Mouse (Mus musculus) neural tube, embryonic 13.5 days (tissue): ENCODE measurements around the gene Tcf12. TPM values are rescaled to one million over a fixed set of nuclear protein-coding genes. Genes with fewer than 3 reads are reported as not detected.

Experiments used
- ATAC-seq: fragments of 200-750 bp; cut with Nextera tagmentation; 2 replicates; pipeline ENCODE4 v1.8.0; 2017; ENCODE audit warnings: low read depth, mild to moderate bottlenecking, moderate TSS enrichment, moderate library complexity
- H3K27ac ChIP-seq: fragments of 300-500 bp; sonication (generic); replicated peaks from 2 replicates; pipeline ENCODE4 v1.5.1; 2015; ENCODE audit warnings: moderate library complexity, mild to moderate bottlenecking, inconsistent platforms
- H3K27me3 ChIP-seq: fragments of 300-500 bp; sonication (generic); 2 replicates; pipeline ENCODE4 v1.6.1; 2015; ENCODE audit warnings: mild to moderate bottlenecking, inconsistent platforms
- H3K36me3 ChIP-seq: fragments of 300-500 bp; sonication (generic); 2 replicates; pipeline ENCODE4 v1.6.1; 2015; ENCODE audit warnings: mild to moderate bottlenecking, inconsistent platforms
- H3K4me1 ChIP-seq: fragments of 300-500 bp; sonication (generic); replicated peaks from 2 replicates; pipeline ENCODE4 v1.6.1; 2015; ENCODE audit warnings: inconsistent platforms
- H3K4me2 ChIP-seq: fragments of 300-500 bp; sonication (generic); 2 replicates; pipeline ENCODE4 v1.6.1; 2015; ENCODE audit warnings: inconsistent platforms, mild to moderate bottlenecking, moderate library complexity
- H3K4me3 ChIP-seq: fragments of 300-500 bp; sonication (generic); 2 replicates; pipeline ENCODE4 v1.5.1; 2015; ENCODE audit warnings: mild to moderate bottlenecking, inconsistent platforms
- H3K9ac ChIP-seq: fragments of 300-500 bp; sonication (generic); 2 replicates; pipeline ENCODE4 v1.6.1; 2015; ENCODE audit warnings: moderate library complexity, mild to moderate bottlenecking, inconsistent platforms
- H3K9me3 ChIP-seq: fragments of 300-500 bp; sonication (generic); 2 replicates; pipeline ENCODE4 v1.6.1; 2016; ENCODE audit warnings: inconsistent platforms
- WGBS: fragments of 180-500 bp; shearing (Covaris S2); methylation state at CpG from one replicate; pipeline ENCODE4 v1.1.7; 2015; 5-methylcytosine and 5-hydroxymethylcytosine counted together
- polyA plus RNA-seq: library from polyadenylated mRNA; unstranded; fragments of >200 nt; fragmentation: Nextera tagmentation; extraction: Ambion mirVana; gene quantifications from 2 replicates; pipeline ENCODE4 v1.2.1, GENCODE M21; 2015

Tcf12 gene
- polyA plus RNA-seq, 1 experiment from 2014 or later = 120 TPM

DNA sequence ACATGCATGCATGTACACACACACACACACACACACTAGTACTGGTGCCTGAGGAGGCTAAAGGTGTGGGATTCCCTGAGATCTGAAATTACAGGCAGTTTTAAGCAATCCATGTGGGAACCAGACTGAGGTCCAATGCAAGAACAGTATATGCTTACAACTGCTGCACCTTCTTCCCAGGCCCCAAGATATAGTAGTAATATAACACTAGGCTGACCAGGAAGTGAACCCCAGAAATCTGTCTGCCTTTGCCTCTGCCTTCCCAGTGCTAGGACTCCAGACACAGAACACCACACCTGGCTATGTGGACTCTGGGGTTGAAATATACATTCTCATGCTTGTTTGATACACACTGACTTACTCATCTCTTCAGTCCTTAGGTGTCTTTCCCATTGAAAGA is 6.8 kb upstream of the Tcf12 start:
- no peak overlapping the region for H3K9ac ChIP-seq
- no peak overlapping the region for H3K4me3 ChIP-seq
- no peak overlapping the region for H3K4me2 ChIP-seq
- H3K36me3 ChIP-seq = no peaks in the 10 kb centered on the region
- H3K27me3 ChIP-seq = no peaks in the 10 kb centered on the region
- no peak for ATAC-seq
- H3K27ac ChIP-seq = no peak overlapping the region
- H3K9me3 ChIP-seq = no peaks in the 10 kb centered on the region
- H3K4me1 ChIP-seq = no peaks in the 10 kb centered on the region; the same call in 1 of the 2 replicates

GRCm38 (mm10) chr9:72111004-72111621 is 558 bp downstream of the Tcf12 start:
- H3K4me1 ChIP-seq = peaks cover 31% of the 10 kb centered on the region
- H3K27ac ChIP-seq = peak overlapping the region; percentile 98
- H3K9ac ChIP-seq = peak overlapping the region; percentile 99
- no peaks in the 10 kb centered on the region for H3K9me3 ChIP-seq
- H3K27me3 ChIP-seq = no peaks in the 10 kb centered on the region
- peak overlapping the region; percentile 89 for H3K4me3 ChIP-seq
- peak overlapping the region; percentile 79 for H3K4me2 ChIP-seq
- H3K36me3 ChIP-seq = no peaks in the 10 kb centered on the region
- ATAC-seq = peak; percentile 85
- WGBS = under 1% methylated on average over 78 of the region's 90 CpGs

DNA sequence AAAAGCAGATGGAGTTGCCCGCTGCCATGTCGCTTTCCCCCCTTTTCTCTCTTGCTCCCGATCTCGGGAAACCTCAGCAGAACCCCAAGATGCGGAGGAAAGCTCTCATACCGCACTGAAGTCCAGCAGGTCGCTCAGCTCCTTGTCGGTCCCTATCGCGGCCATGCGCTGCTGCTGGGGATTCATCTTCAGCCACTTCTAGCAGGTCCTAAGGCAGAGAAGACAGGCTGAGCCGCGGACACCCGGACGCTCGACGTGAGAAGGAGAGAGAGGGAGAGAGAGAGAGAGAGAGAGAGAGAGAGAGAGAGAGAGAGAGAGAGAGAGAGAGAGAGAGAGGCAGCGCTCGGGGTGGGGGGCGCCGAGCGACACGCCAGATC is 1.1 kb downstream of the Tcf12 start:
- peak; percentile 34 for ATAC-seq
- Histone ChIP-seq H3K4me1 (peaks cover 31% of the 10 kb centered on the region), H3K9ac (peak overlapping the region; percentile 99), H3K27me3 (no peaks in the 10 kb centered on the region), H3K4me3 (peak overlapping the region; percentile 89), H3K27ac (peak overlapping the region; percentile 98), H3K36me3 (no peaks in the 10 kb centered on the region), H3K4me2 (peak overlapping the region; percentile 79), H3K9me3 (no peaks in the 10 kb centered on the region)
- 1% methylated on average over 22 of the region's 23 CpGs for WGBS

- no peak overlapping the region for H3K9ac ChIP-seq
- H3K27ac ChIP-seq = no peak overlapping the region
- no peak for ATAC-seq
- 89% methylated on average over 1 of the region's 1 CpGs for WGBS
- H3K36me3 ChIP-seq = peaks cover 3% of the 10 kb centered on the region; the same call in 1 of the 2 replicates
- no peak overlapping the region for H3K4me2 ChIP-seq
- H3K4me3 ChIP-seq = no peak overlapping the region
- no peaks in the 10 kb centered on the region for H3K9me3 ChIP-seq
- H3K27me3 ChIP-seq = no peaks in the 10 kb centered on the region
- H3K4me1 ChIP-seq = peaks cover 18% of the 10 kb centered on the region
These were observed 8.2 kb downstream of the Tcf12 start for GRCm38 (mm10) chr9:72103471-72103870.

DNA sequence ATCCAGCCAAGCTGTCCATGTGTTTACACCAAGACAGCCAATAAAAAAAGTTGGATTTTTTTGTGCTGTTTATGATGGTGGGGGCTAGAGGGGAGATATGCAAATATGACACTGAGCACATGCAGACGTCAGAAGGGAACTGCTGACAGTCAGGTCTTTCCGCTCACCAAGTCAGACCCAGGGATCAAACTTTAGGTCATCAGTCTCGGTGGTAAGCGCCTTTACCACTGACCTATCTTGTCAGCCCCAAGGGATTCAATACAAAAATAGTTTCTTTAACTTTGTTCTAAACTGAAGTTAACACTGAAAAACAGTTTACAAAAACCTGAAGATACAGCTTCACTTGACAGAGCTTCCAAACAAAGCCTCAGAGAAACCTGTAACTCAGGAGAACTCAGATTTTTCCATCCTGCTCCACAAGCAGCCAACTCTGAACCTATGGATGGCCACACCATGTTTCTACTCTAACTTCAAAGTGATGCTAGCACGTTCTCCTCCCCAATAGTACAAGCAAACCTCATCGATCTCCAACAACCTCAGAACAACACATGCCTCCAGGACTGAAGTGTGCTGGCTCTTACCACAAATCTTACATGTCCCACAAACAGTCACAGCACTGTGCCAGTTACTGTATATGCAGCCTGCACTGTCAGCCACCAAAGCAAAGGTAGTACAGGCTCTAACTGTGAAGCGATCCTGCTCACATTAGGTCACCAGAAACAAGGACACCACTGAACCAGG is 11.6 kb downstream of the Tcf12 start:
- Histone ChIP-seq H3K9me3 (no peaks in the 10 kb centered on the region; the same call in 1 of the 2 replicates), H3K27me3 (no peaks in the 10 kb centered on the region), H3K4me2 (no peak overlapping the region), H3K9ac (no peak overlapping the region), H3K36me3 (peaks cover 13% of the 10 kb centered on the region), H3K27ac (no peak overlapping the region), H3K4me1 (peaks cover 10% of the 10 kb centered on the region; the same call in 1 of the 2 replicates), H3K4me3 (no peak overlapping the region)
- ATAC-seq = no peak
- WGBS = 87% methylated on average over 7 of the region's 7 CpGs

DNA sequence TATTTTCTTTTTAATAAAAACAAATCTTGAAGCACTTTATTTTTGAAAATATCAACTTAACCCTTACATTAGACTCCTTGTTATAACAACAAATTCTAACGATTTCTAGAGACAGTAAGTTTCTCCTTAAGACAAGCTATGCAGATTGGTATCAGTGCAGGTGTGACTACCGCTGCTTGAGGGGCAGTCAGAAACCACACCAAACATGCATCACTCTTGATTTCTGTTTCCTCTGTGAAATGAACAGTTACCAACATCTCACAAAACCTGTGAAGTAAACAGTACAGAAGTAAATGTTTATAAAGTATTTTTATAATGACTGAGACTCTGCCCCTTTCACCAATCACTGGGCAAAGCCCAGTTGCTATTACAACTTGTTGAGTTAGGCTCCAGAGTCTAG is 13.6 kb downstream of the Tcf12 start:
- WGBS = 95% methylated on average over 2 of the region's 2 CpGs

GRCm38 (mm10) chr9:72097083-72097482 is 14.6 kb downstream of the Tcf12 start:
- no peaks in the 10 kb centered on the region; the same call in 1 of the 2 replicates for H3K9me3 ChIP-seq
- ATAC-seq = no peak
- no peak overlapping the region for H3K9ac ChIP-seq
- H3K27ac ChIP-seq = no peak overlapping the region
- no peak overlapping the region for H3K4me2 ChIP-seq
- WGBS = 92% methylated on average over 2 of the region's 2 CpGs
- H3K4me1 ChIP-seq = peaks cover 5% of the 10 kb centered on the region; the same call in 1 of the 2 replicates
- no peak overlapping the region for H3K4me3 ChIP-seq
- no peaks in the 10 kb centered on the region for H3K27me3 ChIP-seq
- peaks cover 10% of the 10 kb centered on the region for H3K36me3 ChIP-seq

More for the DNA sequence above, 13.6 kb downstream of the Tcf12 start:
- ATAC-seq = no peak
- Histone ChIP-seq H3K9me3 (no peaks in the 10 kb centered on the region; the same call in 1 of the 2 replicates), H3K4me3 (no peak overlapping the region), H3K27me3 (no peaks in the 10 kb centered on the region), H3K4me2 (no peak overlapping the region), H3K27ac (no peak overlapping the region), H3K36me3 (peaks cover 13% of the 10 kb centered on the region), H3K4me1 (peaks cover 5% of the 10 kb centered on the region; the same call in 1 of the 2 replicates), H3K9ac (no peak overlapping the region)

DNA sequence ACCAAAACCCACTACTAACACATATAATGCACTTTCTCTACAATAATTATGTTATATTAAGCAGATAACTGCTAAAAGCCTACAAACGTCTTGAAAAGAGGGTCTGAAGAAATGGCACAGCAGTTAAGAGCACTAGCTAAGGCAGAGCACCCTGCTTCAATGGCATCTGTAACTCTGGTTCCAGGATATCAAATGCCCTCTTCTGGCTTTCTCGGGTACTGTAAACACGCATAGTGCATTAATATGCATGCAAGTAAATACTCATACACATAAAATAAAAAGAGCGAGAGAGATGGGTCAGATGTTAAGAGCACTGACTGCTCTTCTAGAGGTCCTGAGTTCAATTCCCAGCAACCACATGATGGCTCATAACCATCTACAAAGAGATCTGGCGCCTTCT is 17.0 kb downstream of the Tcf12 start:
- 81% methylated on average over 5 of the region's 5 CpGs for whole genome bisulfite sequencing
- ATAC-seq = no peak
- H3K9ac ChIP-seq = no peak overlapping the region

DNA sequence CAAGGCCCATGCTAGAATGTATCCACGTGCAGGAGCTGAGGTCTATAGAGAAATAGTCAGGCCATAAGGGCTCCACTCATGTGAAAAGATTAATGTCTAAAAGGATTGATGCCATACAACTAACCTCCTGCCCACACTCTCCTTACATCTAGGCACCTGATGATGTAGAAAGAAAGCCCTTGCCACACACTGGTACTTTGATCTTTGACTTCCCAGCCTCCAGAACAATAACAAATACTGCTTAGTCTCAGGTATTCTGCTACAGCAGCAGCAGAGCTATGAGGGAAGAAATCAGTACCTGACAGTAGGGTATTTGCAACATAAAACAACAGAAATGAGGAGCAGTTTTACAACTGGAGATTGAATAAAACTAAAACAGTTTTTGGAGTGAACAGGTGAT is 19.5 kb downstream of the Tcf12 start:
- Histone ChIP-seq H3K27me3 (no peaks in the 10 kb centered on the region), H3K4me1 (0 out of 2 replicates have a peak, but pooled peaks cover 3% of the 10 kb centered on the region), H3K4me2 (no peak overlapping the region), H3K36me3 (peaks cover 7% of the 10 kb centered on the region), H3K27ac (no peak overlapping the region), H3K4me3 (no peak overlapping the region), H3K9me3 (no peaks in the 10 kb centered on the region; the same call in 1 of the 2 replicates), H3K9ac (no peak overlapping the region)
- 55% methylated on average over 1 of the region's 1 CpGs for WGBS
- no peak for ATAC-seq

More for the DNA sequence above, 17.0 kb downstream of the Tcf12 start:
- Histone ChIP-seq H3K4me2 (no peak overlapping the region), H3K36me3 (peaks cover 10% of the 10 kb centered on the region), H3K9me3 (no peaks in the 10 kb centered on the region; the same call in 1 of the 2 replicates), H3K4me1 (peaks cover 5% of the 10 kb centered on the region; the same call in 1 of the 2 replicates), H3K27me3 (no peaks in the 10 kb centered on the region), H3K27ac (no peak overlapping the region), H3K4me3 (no peak overlapping the region)

DNA sequence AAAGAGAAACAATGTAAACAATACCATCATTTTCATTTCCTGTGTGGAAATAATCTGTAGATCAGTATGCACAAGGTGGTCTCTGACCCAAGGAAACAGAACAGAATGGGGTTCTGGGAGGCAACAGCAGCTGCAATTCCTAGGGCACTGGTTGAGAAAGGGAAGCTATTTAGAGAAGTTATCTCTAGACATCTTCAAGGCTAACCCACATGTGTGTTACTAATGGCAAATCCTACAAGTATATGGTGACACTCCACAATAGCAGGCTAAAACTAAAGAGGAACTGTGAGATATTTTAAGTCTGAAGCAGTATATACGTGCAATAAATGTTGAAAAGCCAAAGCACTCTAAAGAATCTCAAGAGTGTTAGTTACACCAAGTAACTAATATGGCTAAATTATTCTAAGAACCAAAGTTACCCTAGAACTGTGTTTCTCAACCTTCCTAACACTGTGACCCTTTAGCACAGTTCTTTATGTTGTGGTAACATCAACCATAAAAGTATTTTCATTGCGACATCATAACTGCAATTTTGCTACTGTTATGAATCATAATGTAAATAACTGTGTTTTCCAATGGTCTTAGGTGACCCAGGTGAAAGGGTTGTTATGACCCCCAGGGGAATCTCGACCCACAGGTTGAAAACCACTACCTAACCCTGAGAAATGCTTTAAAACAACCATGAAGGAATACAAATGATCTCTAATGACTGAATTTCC is 22.6 kb downstream of the Tcf12 start:
- H3K4me2 ChIP-seq = no peak overlapping the region
- H3K27me3 ChIP-seq = no peaks in the 10 kb centered on the region
- H3K36me3 ChIP-seq = no peaks in the 10 kb centered on the region
- no peak overlapping the region for H3K4me3 ChIP-seq
- 85% methylated on average over 3 of the region's 3 CpGs for WGBS
- H3K9ac ChIP-seq = no peak overlapping the region
- no peak overlapping the region for H3K27ac ChIP-seq
- no peaks in the 10 kb centered on the region for H3K9me3 ChIP-seq
- ATAC-seq = no peak
- peaks cover 13% of the 10 kb centered on the region for H3K4me1 ChIP-seq

DNA sequence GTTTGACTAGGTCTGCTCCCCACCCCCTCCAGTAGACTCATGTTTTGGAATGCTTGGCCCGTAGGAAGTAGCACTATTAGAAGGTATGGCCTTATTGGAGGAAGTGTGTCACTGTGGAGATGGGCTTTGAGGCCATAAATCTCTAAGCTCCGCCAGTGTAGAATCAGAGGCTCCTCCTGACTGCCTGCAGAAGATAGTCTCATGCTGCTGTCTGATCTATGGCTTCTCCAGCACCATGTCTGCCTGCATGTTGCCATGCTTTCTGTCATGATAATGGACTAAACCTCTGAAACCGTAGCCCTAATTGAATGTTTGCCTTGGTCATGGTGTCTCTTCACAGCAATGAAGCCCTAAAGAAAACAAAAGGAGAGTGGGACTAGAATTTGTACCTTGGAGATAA is 26.7 kb downstream of the Tcf12 start:
- H3K9me3 ChIP-seq = no peaks in the 10 kb centered on the region
- 37% methylated on average over 3 of the region's 3 CpGs for WGBS
- no peak overlapping the region for H3K4me3 ChIP-seq
- H3K4me1 ChIP-seq = peaks cover 13% of the 10 kb centered on the region
- H3K4me2 ChIP-seq = no peak overlapping the region
- no peak overlapping the region for H3K27ac ChIP-seq
- no peaks in the 10 kb centered on the region for H3K27me3 ChIP-seq
- ATAC-seq = no peak
- H3K36me3 ChIP-seq = no peaks in the 10 kb centered on the region
- H3K9ac ChIP-seq = no peak overlapping the region

DNA sequence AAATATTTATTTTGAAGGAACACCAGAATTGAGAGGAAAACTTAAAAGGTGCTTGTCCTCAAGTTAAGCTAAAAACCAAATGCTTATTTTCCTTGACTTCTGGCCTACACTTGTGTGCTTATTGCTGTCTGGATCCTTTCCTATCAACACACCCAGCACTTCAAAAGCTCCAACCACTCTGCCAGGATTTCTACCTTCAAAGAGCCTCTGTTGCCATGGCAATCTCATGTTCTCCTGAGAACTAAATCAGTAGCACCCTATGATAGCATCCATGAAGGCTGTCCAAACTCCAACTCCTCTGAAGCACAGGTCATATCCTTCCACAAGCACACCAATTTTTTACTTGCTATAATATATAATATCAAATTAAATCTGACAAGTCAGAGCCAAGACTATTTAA is 27.5 kb downstream of the Tcf12 start:
- no peak overlapping the region for H3K4me3 ChIP-seq
- no peaks in the 10 kb centered on the region for H3K36me3 ChIP-seq
- no peak overlapping the region for H3K27ac ChIP-seq
- no peak for ATAC-seq
- H3K4me1 ChIP-seq = peaks cover 10% of the 10 kb centered on the region
- H3K9me3 ChIP-seq = no peaks in the 10 kb centered on the region
- no peaks in the 10 kb centered on the region for H3K27me3 ChIP-seq
- H3K4me2 ChIP-seq = no peak overlapping the region
- no peak overlapping the region for H3K9ac ChIP-seq
